Mouse (Mus musculus): ENCODE measurements at regions not wholly inside any gene's neighbourhood (a gene's known extent, or its start where the extent isn't known, plus 50 kb on each side); places are given as distances from the start of the nearest gene placed in this dataset.

DNA sequence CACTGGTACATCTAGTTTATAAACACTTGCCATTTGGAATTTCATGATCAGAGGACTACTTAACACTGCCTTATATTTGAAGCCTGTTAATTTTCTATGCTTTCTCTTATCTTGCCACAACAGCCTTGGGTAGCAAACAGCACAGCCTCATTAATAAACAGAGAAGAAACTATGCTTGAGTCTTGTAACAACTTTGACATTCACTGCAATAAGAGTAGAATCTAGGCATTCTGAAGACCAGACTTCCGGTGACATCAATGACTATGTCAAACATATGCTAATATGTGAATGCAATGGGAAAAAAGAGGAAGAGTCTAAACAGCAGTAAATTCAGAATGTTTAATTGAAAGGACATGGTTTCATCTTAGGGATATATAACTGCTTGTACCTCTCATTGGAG, 768.0 kb downstream of the Defb40 start:
- Histone ChIP-seq H3K4me1 (replicated peaks; ENCODE audit: low read depth, low read length) (no peaks in the 10 kb centered on the region), H3K27me3 (ENCODE audit: insufficient read depth, low read length) (no peaks in the 10 kb centered on the region), H3K9me3 (ENCODE audit: low read length) (no peaks in the 10 kb centered on the region), H3K4me3 (replicated peaks; ENCODE audit: low read length) (no peak overlapping the region), H3K36me3 (ENCODE audit: insufficient read depth, low read length) (no peaks in the 10 kb centered on the region)
- TF ChIP-seq POU5F1 (IDR thresholded peaks at IDR 0.05; ENCODE audit: borderline replicate concordance, low read length) (no peak), CTCF (conservative IDR thresholded peaks at IDR 0.05; ENCODE audit: low read length) (no peak), NANOG (IDR thresholded peaks at IDR 0.05; ENCODE audit: borderline replicate concordance, low read length) (no peak)

GRCm38 (mm10) chr8:18208658-18209057, 769.4 kb downstream of the Defb40 start:
- Histone ChIP-seq H3K36me3 (ENCODE audit: insufficient read depth, low read length) (no peaks in the 10 kb centered on the region), H3K9me3 (ENCODE audit: low read length) (no peaks in the 10 kb centered on the region), H3K4me1 (replicated peaks; ENCODE audit: low read depth, low read length) (no peaks in the 10 kb centered on the region), H3K4me3 (replicated peaks; ENCODE audit: low read length) (no peak overlapping the region), H3K27me3 (ENCODE audit: insufficient read depth, low read length) (no peaks in the 10 kb centered on the region)
- TF ChIP-seq CTCF (conservative IDR thresholded peaks at IDR 0.05; ENCODE audit: low read length) (no peak), POU5F1 (IDR thresholded peaks at IDR 0.05; ENCODE audit: borderline replicate concordance, low read length) (no peak), NANOG (IDR thresholded peaks at IDR 0.05; ENCODE audit: borderline replicate concordance, low read length) (no peak)

- H3K4me1 ChIP-seq (replicated peaks; ENCODE audit: low read depth, low read length) = peaks cover 7% of the 10 kb centered on the region
- TF ChIP-seq CTCF (conservative IDR thresholded peaks at IDR 0.05; ENCODE audit: low read length) (no peak), POU5F1 (IDR thresholded peaks at IDR 0.05; ENCODE audit: borderline replicate concordance, low read length) (no peak), NANOG (IDR thresholded peaks at IDR 0.05; ENCODE audit: borderline replicate concordance, low read length) (no peak)
- no peaks in the 10 kb centered on the region for H3K9me3 ChIP-seq (ENCODE audit: low read length)
- no peak overlapping the region for H3K4me3 ChIP-seq (replicated peaks; ENCODE audit: low read length)
- no peaks in the 10 kb centered on the region for H3K27me3 ChIP-seq (ENCODE audit: insufficient read depth, low read length)
- H3K36me3 ChIP-seq (ENCODE audit: insufficient read depth, low read length) = no peaks in the 10 kb centered on the region
These were observed 790.6 kb downstream of the Defb40 start for GRCm38 (mm10) chr8:18187486-18187885.

- no peak overlapping the region for H3K4me3 ChIP-seq (replicated peaks; ENCODE audit: low read length)
- no peaks in the 10 kb centered on the region for H3K36me3 ChIP-seq (ENCODE audit: insufficient read depth, low read length)
- H3K27me3 ChIP-seq (ENCODE audit: insufficient read depth, low read length) = no peaks in the 10 kb centered on the region
- H3K4me1 ChIP-seq (replicated peaks; ENCODE audit: low read depth, low read length) = no peaks in the 10 kb centered on the region
- no peak for TF ChIP-seq CTCF (conservative IDR thresholded peaks at IDR 0.05; ENCODE audit: low read length)
- no peak for TF ChIP-seq NANOG (IDR thresholded peaks at IDR 0.05; ENCODE audit: borderline replicate concordance, low read length)
- TF ChIP-seq POU5F1 (IDR thresholded peaks at IDR 0.05; ENCODE audit: borderline replicate concordance, low read length) = no peak
- no peaks in the 10 kb centered on the region for H3K9me3 ChIP-seq (ENCODE audit: low read length)
These were observed 802.4 kb downstream of the Defb40 start for GRCm38 (mm10) chr8:18175544-18176092.

DNA sequence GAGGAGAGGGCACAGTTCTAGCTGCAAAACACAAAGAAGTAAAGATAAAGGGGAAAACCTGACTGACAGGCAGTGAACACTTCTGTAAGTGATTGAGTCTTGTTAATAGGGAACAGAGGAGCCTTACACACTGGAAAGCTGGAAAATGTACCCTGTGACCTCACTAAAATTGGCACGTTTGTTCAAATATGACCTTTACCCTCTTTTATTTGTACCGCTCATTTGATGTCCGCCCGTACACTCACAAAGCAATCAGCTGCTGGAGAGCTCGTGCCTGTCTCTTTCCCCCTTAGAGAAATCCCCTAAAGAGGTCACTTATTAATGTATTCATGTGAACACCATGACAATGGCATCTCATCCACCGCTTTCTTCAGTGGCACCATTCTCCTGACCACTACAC, 819.4 kb downstream of the Defb40 start:
- H3K36me3 ChIP-seq (ENCODE audit: insufficient read depth, low read length) = no peaks in the 10 kb centered on the region
- H3K4me3 ChIP-seq (replicated peaks; ENCODE audit: low read length) = no peak overlapping the region
- H3K4me1 ChIP-seq (replicated peaks; ENCODE audit: low read depth, low read length) = no peaks in the 10 kb centered on the region
- TF ChIP-seq CTCF (conservative IDR thresholded peaks at IDR 0.05; ENCODE audit: low read length) = no peak
- TF ChIP-seq NANOG (IDR thresholded peaks at IDR 0.05; ENCODE audit: borderline replicate concordance, low read length) = no peak
- TF ChIP-seq POU5F1 (IDR thresholded peaks at IDR 0.05; ENCODE audit: borderline replicate concordance, low read length) = no peak
- H3K9me3 ChIP-seq (ENCODE audit: low read length) = 0 out of 2 replicates have a peak, but pooled peaks cover under 1% of the 10 kb centered on the region
- H3K27me3 ChIP-seq (ENCODE audit: insufficient read depth, low read length) = no peaks in the 10 kb centered on the region

DNA sequence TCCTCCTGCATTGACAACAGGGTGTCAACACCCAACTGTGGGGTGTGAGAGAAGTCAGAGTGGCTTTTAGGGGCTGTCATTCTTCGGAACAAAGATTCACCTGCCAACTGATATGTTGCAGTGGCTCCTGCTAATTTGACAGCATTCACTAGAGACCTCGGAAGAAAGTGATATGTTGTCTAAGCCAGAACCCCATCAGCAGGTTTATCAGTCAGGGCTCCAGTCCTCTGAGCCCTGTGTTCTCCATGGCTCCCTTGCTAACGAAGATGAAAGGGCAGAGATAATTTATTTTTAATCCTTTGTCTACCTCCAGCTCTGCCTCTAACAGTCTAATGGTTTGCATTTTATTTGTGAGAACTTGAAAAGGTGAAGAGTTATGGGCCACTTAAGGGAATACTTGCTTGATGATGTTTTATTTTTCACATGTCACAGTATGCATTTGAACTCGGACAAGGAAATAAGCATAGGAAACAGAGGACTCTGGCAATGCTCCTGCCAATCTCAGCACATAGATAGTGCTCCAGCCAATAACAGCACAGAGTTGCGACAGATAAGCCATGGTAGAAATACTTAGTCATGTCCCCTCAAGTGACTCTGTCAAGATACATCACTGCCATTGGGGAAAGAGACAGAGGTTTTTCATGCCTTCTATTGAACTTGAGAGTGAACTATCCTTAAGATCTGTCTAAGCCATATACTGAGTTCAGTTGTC, 862.6 kb downstream of the Defb40 start:
- Histone ChIP-seq H3K27me3 (ENCODE audit: insufficient read depth, low read length) (no peaks in the 10 kb centered on the region), H3K4me1 (replicated peaks; ENCODE audit: low read depth, low read length) (no peaks in the 10 kb centered on the region), H3K9me3 (ENCODE audit: low read length) (no peaks in the 10 kb centered on the region), H3K36me3 (ENCODE audit: insufficient read depth, low read length) (no peaks in the 10 kb centered on the region), H3K4me3 (replicated peaks; ENCODE audit: low read length) (no peak overlapping the region)
- no peak for TF ChIP-seq POU5F1 (IDR thresholded peaks at IDR 0.05; ENCODE audit: borderline replicate concordance, low read length)
- TF ChIP-seq CTCF (conservative IDR thresholded peaks at IDR 0.05; ENCODE audit: low read length) = no peak
- no peak for TF ChIP-seq NANOG (IDR thresholded peaks at IDR 0.05; ENCODE audit: borderline replicate concordance, low read length)

- TF ChIP-seq CTCF (conservative IDR thresholded peaks at IDR 0.05; ENCODE audit: low read length) (no peak), POU5F1 (IDR thresholded peaks at IDR 0.05; ENCODE audit: borderline replicate concordance, low read length) (no peak), NANOG (IDR thresholded peaks at IDR 0.05; ENCODE audit: borderline replicate concordance, low read length) (no peak)
- Histone ChIP-seq H3K4me3 (replicated peaks; ENCODE audit: low read length) (no peak overlapping the region), H3K27me3 (ENCODE audit: insufficient read depth, low read length) (no peaks in the 10 kb centered on the region), H3K4me1 (replicated peaks; ENCODE audit: low read depth, low read length) (no peaks in the 10 kb centered on the region), H3K9me3 (ENCODE audit: low read length) (peaks cover 13% of the 10 kb centered on the region), H3K36me3 (ENCODE audit: insufficient read depth, low read length) (no peaks in the 10 kb centered on the region)
These were observed 864.8 kb downstream of the Defb40 start for GRCm38 (mm10) chr8:18113262-18113661.

- no peak overlapping the region for H3K4me3 ChIP-seq (replicated peaks; ENCODE audit: low read length)
- no peaks in the 10 kb centered on the region for H3K36me3 ChIP-seq (ENCODE audit: insufficient read depth, low read length)
- H3K9me3 ChIP-seq (ENCODE audit: low read length) = peaks cover 18% of the 10 kb centered on the region
- TF ChIP-seq CTCF (conservative IDR thresholded peaks at IDR 0.05; ENCODE audit: low read length) (no peak), NANOG (IDR thresholded peaks at IDR 0.05; ENCODE audit: borderline replicate concordance, low read length) (no peak), POU5F1 (IDR thresholded peaks at IDR 0.05; ENCODE audit: borderline replicate concordance, low read length) (no peak)
- no peaks in the 10 kb centered on the region for H3K27me3 ChIP-seq (ENCODE audit: insufficient read depth, low read length)
- H3K4me1 ChIP-seq (replicated peaks; ENCODE audit: low read depth, low read length) = peaks cover 16% of the 10 kb centered on the region
These were observed 868.6 kb downstream of the Defb40 start for GRCm38 (mm10) chr8:18109480-18109879.

Measured in E14TG2a.4 (cell line).